Mouse (Mus musculus): ENCODE results near the gene Agpat3.

DNA sequence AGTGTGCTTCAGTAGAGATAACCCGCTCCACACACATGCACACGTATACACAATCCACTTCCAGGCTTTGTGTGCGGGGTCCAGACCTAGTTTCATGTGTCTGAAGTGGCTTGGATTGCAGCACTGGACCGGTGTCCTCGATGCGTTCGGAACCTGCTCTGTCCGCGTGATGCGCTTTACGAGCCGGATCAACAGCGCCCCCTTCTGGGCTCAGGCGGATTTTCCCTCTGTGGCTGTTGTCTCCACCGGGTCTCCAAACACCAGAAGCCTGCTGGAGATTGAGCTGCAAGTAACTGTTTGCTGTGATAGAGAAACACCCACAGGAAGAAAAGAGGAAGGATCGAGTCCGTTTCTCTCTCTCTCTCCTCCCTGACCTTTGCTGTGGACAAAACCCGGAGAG is 39.8 kb upstream of the Agpat3 start:
- TF ChIP-seq CTCF (IDR thresholded peaks at IDR 0.05; ENCODE audit: low read depth, low read length): peak; percentile 94
- TF ChIP-seq POLR2A (IDR thresholded peaks at IDR 0.05; ENCODE audit: extremely low read depth, insufficient read depth, low read length): no peak
